Mouse (Mus musculus) spleen, adult 10 weeks (tissue): Measurements from ENCODE around the gene Ptcd2. TPM values are rescaled to one million over a fixed set of nuclear protein-coding genes. Genes with fewer than 3 reads are reported as not detected.

Source experiments
- polyA plus RNA-seq: library from polyadenylated mRNA; stranded (reverse); fragments of 350-450 nt; fragmentation: Illumina TruSeq; extraction: RNeasy Lipid Tissue Mini Kit (QIAGEN cat#74804); gene quantifications from one replicate; pipeline ENCODE4 v1.2.3, GENCODE M21; 2015; ENCODE audit warnings: low replicate concordance; ENCODE audit not compliant: insufficient read depth

Ptcd2 gene
- polyA plus RNA-seq: 49.9 TPM

GRCm38 (mm10) chr13:99344599-99345575 lies at the start of gene Ptcd2, which contains the start of gene Mrps27:
TSS of gene Ptcd2 (minus strand) at chr13:99344705.
TSS of gene Mrps27 (plus strand) at chr13:99344786.

Other genes starting within 250 kb of the Ptcd2 start
- gene Zfp366, start 159.9 kb downstream of the Ptcd2 start, polyA plus RNA-seq: 18.4 TPM
- gene Mrps27, start 81 bp upstream of the Ptcd2 start, polyA plus RNA-seq: 18.4 TPM
- gene Map1b, start 171.8 kb upstream of the Ptcd2 start, polyA plus RNA-seq: 1.6 TPM